Mouse (Mus musculus): ENCODE measurements around the gene Ankrd7. TPM values are rescaled to one million over a fixed set of nuclear protein-coding genes. Genes with fewer than 3 reads are reported as not detected.

Ankrd7 gene
- polyA plus RNA-seq, 1 experiment from 2014 or later = 0.12 TPM

DNA sequence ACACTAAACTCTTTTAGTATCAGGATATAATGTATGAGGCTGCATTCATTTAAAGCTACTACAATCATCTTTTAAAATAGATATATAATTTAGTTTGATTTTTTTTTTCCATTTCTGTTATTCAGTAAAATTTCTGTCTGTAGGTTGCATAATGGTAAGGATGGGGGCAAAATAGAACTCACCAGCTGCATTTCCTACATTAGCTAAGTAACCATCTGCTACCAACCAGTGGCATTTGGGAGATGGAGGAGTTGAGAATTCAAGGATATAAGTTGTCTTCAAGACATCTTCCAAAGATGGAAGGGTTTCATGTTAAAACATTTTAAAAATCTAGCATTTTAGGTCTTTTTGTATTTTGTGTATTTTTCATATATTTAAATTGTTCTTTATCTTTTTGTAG, 10.8 kb upstream of the Ankrd7 start:
- Histone ChIP-seq H3K4me2 (ENCODE audit: low read depth, low read length) (no peak overlapping the region), H3K27me3 (ENCODE audit: control insufficient read depth, insufficient read depth, low read length) (no peaks in the 10 kb centered on the region), H3K4me1 (ENCODE audit: control insufficient read depth, insufficient read depth, low read length) (0 out of 2 replicates have a peak, but pooled peaks cover 2% of the 10 kb centered on the region), H3K36me3 (ENCODE audit: control insufficient read depth, insufficient read depth, low read length) (peaks cover 13% of the 10 kb centered on the region), H3K27ac (ENCODE audit: low read length) (no peak overlapping the region), H3K9ac (ENCODE audit: low read length) (no peak overlapping the region), H3K4me3 (replicated peaks; ENCODE audit: low read length) (no peak overlapping the region), H3K9me3 (replicated peaks; ENCODE audit: control insufficient read depth, low read length) (no peaks in the 10 kb centered on the region)
- ATAC-seq (ENCODE audit: insufficient read depth, low FRiP score) = no peak

DNA sequence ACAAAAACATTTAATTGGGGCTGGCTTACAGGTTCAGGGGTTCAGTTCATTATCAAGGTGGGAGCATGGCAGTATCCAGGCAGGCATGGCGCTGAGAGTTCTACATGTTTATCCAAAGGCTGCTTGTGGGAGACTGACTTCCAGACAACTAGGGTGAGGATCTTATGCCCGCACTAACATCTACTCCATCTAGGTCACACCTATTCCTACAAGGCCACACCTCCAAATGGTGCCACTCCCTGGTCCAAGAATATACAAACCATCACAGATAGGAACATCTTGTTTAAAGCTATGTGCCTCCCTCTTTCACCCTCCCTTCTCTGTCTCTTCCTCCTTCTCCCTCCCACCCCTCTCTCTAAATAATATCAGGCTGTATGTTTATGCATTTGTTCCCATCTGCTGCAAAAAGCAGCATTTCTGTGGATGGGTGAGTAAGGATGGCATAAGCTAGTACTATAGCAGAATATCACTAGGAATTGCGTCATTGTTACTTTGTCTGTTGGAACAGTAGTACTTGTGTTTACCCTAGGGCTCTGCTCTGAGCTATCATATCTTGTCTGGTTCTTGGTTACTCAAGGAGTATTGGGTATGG, 9.5 kb upstream of the Ankrd7 start:
- no peak overlapping the region for H3K27ac ChIP-seq (ENCODE audit: low read length)
- no peaks in the 10 kb centered on the region for H3K9me3 ChIP-seq (replicated peaks; ENCODE audit: control insufficient read depth, low read length)
- no peaks in the 10 kb centered on the region for H3K4me1 ChIP-seq (ENCODE audit: control insufficient read depth, insufficient read depth, low read length)
- H3K9ac ChIP-seq (ENCODE audit: low read length) = no peak overlapping the region
- no peak overlapping the region for H3K4me3 ChIP-seq (replicated peaks; ENCODE audit: low read length)
- no peak overlapping the region for H3K4me2 ChIP-seq (ENCODE audit: low read depth, low read length)
- ATAC-seq (ENCODE audit: insufficient read depth, low FRiP score) = no peak
- no peaks in the 10 kb centered on the region for H3K27me3 ChIP-seq (ENCODE audit: control insufficient read depth, insufficient read depth, low read length)
- 95% methylated on average over 3 of the region's 3 CpGs for WGBS
- peaks cover 13% of the 10 kb centered on the region for H3K36me3 ChIP-seq (ENCODE audit: control insufficient read depth, insufficient read depth, low read length)

DNA sequence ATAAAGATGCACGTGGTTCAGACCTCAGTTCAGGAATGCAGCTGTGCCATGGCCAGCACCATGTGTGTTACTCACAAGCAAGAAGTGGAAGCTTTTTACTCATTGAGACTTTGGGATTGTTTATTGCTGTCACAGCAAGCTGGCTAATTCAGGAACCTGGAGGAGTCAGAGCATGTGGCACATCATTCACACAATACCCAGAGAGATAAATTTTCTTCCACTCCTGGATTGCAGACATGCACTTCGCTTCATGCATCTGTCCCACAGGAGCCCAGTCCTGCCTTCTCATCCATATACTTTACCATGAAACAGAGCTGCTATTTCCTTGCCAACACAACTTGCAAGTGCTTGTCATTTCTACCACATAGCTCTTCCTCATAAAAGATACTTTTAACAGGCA, 22.9 kb downstream of the Ankrd7 start:
- H3K27ac ChIP-seq (ENCODE audit: low read length) = no peak overlapping the region
- no peaks in the 10 kb centered on the region for H3K4me1 ChIP-seq (ENCODE audit: control insufficient read depth, insufficient read depth, low read length)
- no peak overlapping the region for H3K4me3 ChIP-seq (replicated peaks; ENCODE audit: low read length)
- H3K4me2 ChIP-seq (ENCODE audit: low read depth, low read length) = no peak overlapping the region
- H3K9ac ChIP-seq (ENCODE audit: low read length) = no peak overlapping the region
- ATAC-seq (ENCODE audit: insufficient read depth, low FRiP score) = no peak
- H3K36me3 ChIP-seq (ENCODE audit: control insufficient read depth, insufficient read depth, low read length) = no peaks in the 10 kb centered on the region
- WGBS = 65% methylated on average over 2 of the region's 2 CpGs
- no peaks in the 10 kb centered on the region for H3K9me3 ChIP-seq (replicated peaks; ENCODE audit: control insufficient read depth, low read length)
- H3K27me3 ChIP-seq (ENCODE audit: control insufficient read depth, insufficient read depth, low read length) = no peaks in the 10 kb centered on the region

DNA sequence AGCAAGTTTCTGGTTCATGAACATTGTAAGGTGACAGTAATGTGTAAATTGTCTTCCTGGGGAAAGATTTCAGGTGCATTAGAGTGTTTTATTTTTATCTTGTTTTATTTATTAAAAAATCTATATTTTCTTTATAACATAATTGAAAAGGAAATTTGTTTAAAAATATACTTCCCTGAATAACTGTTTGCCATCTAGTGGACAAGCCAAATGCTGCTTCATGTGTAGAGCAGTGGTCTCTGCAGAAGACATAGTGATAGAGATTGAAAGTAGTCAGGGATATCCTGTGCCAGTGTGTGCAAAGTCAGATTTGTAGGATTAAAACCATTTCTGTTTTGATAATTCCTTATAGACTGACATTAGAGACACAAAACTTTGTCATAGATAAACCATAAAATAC, 28.0 kb downstream of the Ankrd7 start:
- no peak overlapping the region for H3K4me3 ChIP-seq (replicated peaks; ENCODE audit: low read length)
- no peaks in the 10 kb centered on the region for H3K27me3 ChIP-seq (ENCODE audit: control insufficient read depth, insufficient read depth, low read length)
- H3K9me3 ChIP-seq (replicated peaks; ENCODE audit: control insufficient read depth, low read length) = no peaks in the 10 kb centered on the region
- H3K4me1 ChIP-seq (ENCODE audit: control insufficient read depth, insufficient read depth, low read length) = no peaks in the 10 kb centered on the region
- no peak overlapping the region for H3K4me2 ChIP-seq (ENCODE audit: low read depth, low read length)
- H3K36me3 ChIP-seq (ENCODE audit: control insufficient read depth, insufficient read depth, low read length) = no peaks in the 10 kb centered on the region
- H3K27ac ChIP-seq (ENCODE audit: low read length) = no peak overlapping the region
- no peak overlapping the region for H3K9ac ChIP-seq (ENCODE audit: low read length)
- no peak for ATAC-seq (ENCODE audit: insufficient read depth, low FRiP score)

DNA sequence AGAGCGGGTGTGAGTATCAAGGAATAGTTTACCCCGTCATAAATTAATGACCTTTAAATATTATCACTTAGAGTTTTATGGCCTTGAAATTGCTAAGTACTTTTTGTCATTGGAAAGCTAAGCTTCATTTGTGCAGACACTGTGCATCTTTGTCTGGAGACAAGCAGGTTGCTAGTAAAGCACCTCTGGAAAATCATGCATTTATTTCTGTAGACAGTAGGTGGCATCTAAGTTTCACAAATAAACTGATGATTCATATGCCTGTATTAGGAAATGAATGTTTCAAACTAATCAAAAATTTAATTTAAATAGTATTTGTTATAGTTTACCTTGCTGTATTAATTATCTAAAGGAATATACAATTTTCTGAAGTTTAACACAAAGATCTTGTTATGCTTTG, 41.1 kb downstream of the Ankrd7 start:
- no peak for ATAC-seq (ENCODE audit: insufficient read depth, low FRiP score)
- no peaks in the 10 kb centered on the region for H3K27me3 ChIP-seq (ENCODE audit: control insufficient read depth, insufficient read depth, low read length)
- no peaks in the 10 kb centered on the region for H3K36me3 ChIP-seq (ENCODE audit: control insufficient read depth, insufficient read depth, low read length)
- H3K9ac ChIP-seq (ENCODE audit: low read length) = no peak overlapping the region
- no peaks in the 10 kb centered on the region for H3K4me1 ChIP-seq (ENCODE audit: control insufficient read depth, insufficient read depth, low read length)
- H3K4me3 ChIP-seq (replicated peaks; ENCODE audit: low read length) = no peak overlapping the region
- 79% methylated on average over 2 of the region's 2 CpGs for WGBS
- no peaks in the 10 kb centered on the region for H3K9me3 ChIP-seq (replicated peaks; ENCODE audit: control insufficient read depth, low read length)
- H3K27ac ChIP-seq (ENCODE audit: low read length) = no peak overlapping the region
- no peak overlapping the region for H3K4me2 ChIP-seq (ENCODE audit: low read depth, low read length)

DNA sequence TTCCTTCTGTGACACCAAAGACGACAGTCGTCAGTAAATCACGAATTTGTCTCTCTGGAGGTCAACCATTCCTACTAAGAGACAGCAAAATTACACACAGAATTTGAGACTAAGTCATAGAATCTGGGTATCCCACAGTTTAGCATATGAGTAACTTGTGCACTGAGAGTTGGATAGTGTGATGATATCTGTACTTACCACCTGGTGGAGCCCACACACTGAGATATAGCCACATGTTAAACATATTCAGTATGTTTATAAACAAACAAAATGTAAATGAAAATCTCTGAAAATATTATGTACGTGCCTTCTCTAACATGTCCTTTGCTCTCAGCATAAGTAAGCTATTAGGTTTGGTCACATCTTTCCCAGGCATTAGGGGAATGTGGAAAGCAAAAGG, 47.1 kb downstream of the Ankrd7 start:
- Histone ChIP-seq H3K4me3 (replicated peaks; ENCODE audit: low read length) (no peak overlapping the region), H3K9me3 (replicated peaks; ENCODE audit: control insufficient read depth, low read length) (no peaks in the 10 kb centered on the region), H3K4me2 (ENCODE audit: low read depth, low read length) (no peak overlapping the region), H3K27ac (ENCODE audit: low read length) (no peak overlapping the region), H3K27me3 (ENCODE audit: control insufficient read depth, insufficient read depth, low read length) (no peaks in the 10 kb centered on the region), H3K36me3 (ENCODE audit: control insufficient read depth, insufficient read depth, low read length) (no peaks in the 10 kb centered on the region), H3K9ac (ENCODE audit: low read length) (no peak overlapping the region), H3K4me1 (ENCODE audit: control insufficient read depth, insufficient read depth, low read length) (no peaks in the 10 kb centered on the region)
- ATAC-seq (ENCODE audit: insufficient read depth, low FRiP score) = no peak
- WGBS = 65% methylated on average over 4 of the region's 4 CpGs

DNA sequence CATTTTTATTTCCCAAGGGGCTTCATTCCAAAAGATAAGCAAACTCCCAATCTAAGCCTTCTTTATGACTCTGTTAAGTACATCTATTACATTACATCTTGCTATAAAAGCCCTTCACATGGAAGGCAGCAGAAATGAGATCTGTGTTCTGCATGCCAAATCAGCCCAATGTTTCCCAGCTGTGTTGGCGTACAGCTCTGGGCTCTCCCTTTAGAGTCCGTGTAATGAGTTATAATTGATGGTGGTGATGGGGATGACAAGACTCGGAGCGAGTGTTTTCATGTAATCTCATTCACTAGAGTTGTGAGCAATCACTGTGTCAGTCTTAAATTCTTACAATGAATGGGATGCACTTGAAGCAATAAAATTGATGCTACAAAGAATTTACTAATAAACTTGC, 49.9 kb downstream of the Ankrd7 start:
- no peak for ATAC-seq (ENCODE audit: insufficient read depth, low FRiP score)
- H3K27me3 ChIP-seq (ENCODE audit: control insufficient read depth, insufficient read depth, low read length) = no peaks in the 10 kb centered on the region
- no peaks in the 10 kb centered on the region for H3K36me3 ChIP-seq (ENCODE audit: control insufficient read depth, insufficient read depth, low read length)
- H3K4me2 ChIP-seq (ENCODE audit: low read depth, low read length) = no peak overlapping the region
- no peak overlapping the region for H3K4me3 ChIP-seq (replicated peaks; ENCODE audit: low read length)
- H3K4me1 ChIP-seq (ENCODE audit: control insufficient read depth, insufficient read depth, low read length) = no peaks in the 10 kb centered on the region
- no peak overlapping the region for H3K9ac ChIP-seq (ENCODE audit: low read length)
- no peak overlapping the region for H3K27ac ChIP-seq (ENCODE audit: low read length)
- WGBS = 54% methylated on average over 4 of the region's 4 CpGs
- H3K9me3 ChIP-seq (replicated peaks; ENCODE audit: control insufficient read depth, low read length) = no peaks in the 10 kb centered on the region

DNA sequence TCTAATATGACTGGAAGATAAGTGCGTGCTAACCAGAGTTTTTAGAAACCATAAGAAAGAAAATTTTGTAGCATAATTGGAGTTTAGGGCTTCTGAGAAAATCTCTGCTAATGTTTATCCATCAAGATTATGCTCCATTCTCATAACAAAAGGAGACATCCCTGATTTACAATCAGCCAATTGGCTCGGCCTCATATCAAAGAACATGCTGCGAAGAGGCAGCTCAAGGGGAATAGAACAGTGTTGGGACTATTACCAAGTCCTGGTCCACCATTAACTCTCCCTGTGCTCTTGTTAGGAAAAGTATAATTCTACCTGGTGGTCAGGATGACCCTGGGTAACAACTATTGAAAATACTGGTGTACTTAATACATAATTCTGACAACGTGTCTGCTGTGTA, 50.4 kb downstream of the Ankrd7 start:
- no peak overlapping the region for H3K4me3 ChIP-seq (replicated peaks; ENCODE audit: low read length)
- 76% methylated on average over 4 of the region's 4 CpGs for WGBS
- no peak for ATAC-seq (ENCODE audit: insufficient read depth, low FRiP score)

More for the DNA sequence above, 50.4 kb downstream of the Ankrd7 start:
- H3K27me3 ChIP-seq (ENCODE audit: control insufficient read depth, insufficient read depth, low read length) = no peaks in the 10 kb centered on the region
- H3K9ac ChIP-seq (ENCODE audit: low read length) = no peak overlapping the region
- no peak overlapping the region for H3K4me2 ChIP-seq (ENCODE audit: low read depth, low read length)
- no peak overlapping the region for H3K27ac ChIP-seq (ENCODE audit: low read length)
- no peaks in the 10 kb centered on the region for H3K36me3 ChIP-seq (ENCODE audit: control insufficient read depth, insufficient read depth, low read length)
- H3K4me1 ChIP-seq (ENCODE audit: control insufficient read depth, insufficient read depth, low read length) = no peaks in the 10 kb centered on the region
- no peaks in the 10 kb centered on the region for H3K9me3 ChIP-seq (replicated peaks; ENCODE audit: control insufficient read depth, low read length)

Measured in stomach, embryonic 16.5 days (tissue).